Mouse (Mus musculus) bone marrow, adult 2 months (tissue): ENCODE data around the gene Arhgap29.

Experiments used
- CTCF ChIP-seq: fragments of 200-500 bp; IDR thresholded peaks from 2 replicates; pipeline ENCODE4 v1.5.1; 2011; ENCODE audit warnings: low read length, control low read depth; ENCODE audit not compliant: control insufficient read depth, insufficient read depth
- POLR2A ChIP-seq: fragments of 200-500 bp; IDR thresholded peaks from 2 replicates; pipeline ENCODE4 v1.6.1; 2011; ENCODE audit warnings: low read depth, mild to moderate bottlenecking, control low read depth, low read length, borderline replicate concordance; ENCODE audit not compliant: control insufficient read depth

DNA sequence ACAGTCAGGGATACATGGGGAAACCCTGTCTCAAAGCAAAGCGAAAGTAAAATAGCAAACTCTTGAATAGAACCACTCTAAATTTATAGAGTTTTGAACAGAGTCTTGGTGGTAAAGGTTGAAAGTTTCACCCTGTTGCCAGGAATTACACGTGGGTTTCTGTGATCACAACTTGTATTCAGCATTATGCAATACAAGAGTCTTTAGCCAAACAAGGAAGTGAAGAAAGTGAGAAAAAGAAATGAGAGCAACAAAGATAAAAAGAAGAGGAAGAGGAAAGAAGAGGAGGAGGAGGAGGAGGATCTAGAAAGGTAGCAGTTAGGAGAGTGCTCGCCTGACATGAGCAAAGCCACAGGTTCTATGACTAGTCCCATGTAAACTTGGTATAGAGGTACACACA lies 70.0 kb downstream of the Arhgap29 start:
- no peak for TF ChIP-seq CTCF
- TF ChIP-seq POLR2A = no peak
